Mouse (Mus musculus): ENCODE measurements around the gene Bcl2l11. TPM values are rescaled to one million over a fixed set of nuclear protein-coding genes. Genes with fewer than 3 reads are reported as not detected.

Bcl2l11 gene
- polyA plus RNA-seq, 1 experiment = 4.6 TPM

GRCm38 (mm10) chr2:128134474-128134873 is 8.6 kb downstream of the Bcl2l11 start:
- Histone ChIP-seq H3K4me1 (ENCODE audit: control insufficient read depth, insufficient read depth, low read length) (no peaks in the 10 kb centered on the region), H3K4me3 (ENCODE audit: insufficient read depth, low read length) (no peak overlapping the region), H3K27ac (ENCODE audit: insufficient read depth, low read length) (no peak overlapping the region)
- TF ChIP-seq POLR2A (IDR thresholded peaks at IDR 0.05; ENCODE audit: extremely low read depth, insufficient read depth, low read length) = no peak
- no peak for TF ChIP-seq CTCF (IDR thresholded peaks at IDR 0.05; ENCODE audit: extremely low read depth, insufficient read depth, low read length)

GRCm38 (mm10) chr2:128134948-128135347 is 9.1 kb downstream of the Bcl2l11 start:
- H3K27ac ChIP-seq (ENCODE audit: insufficient read depth, low read length) = no peak overlapping the region

GRCm38 (mm10) chr2:128136769-128137433 is 11.1 kb downstream of the Bcl2l11 start:
- Histone ChIP-seq H3K27ac (ENCODE audit: insufficient read depth, low read length) (no peak overlapping the region), H3K4me3 (ENCODE audit: insufficient read depth, low read length) (no peak overlapping the region), H3K4me1 (ENCODE audit: control insufficient read depth, insufficient read depth, low read length) (no peaks in the 10 kb centered on the region)
- TF ChIP-seq CTCF (IDR thresholded peaks at IDR 0.05; ENCODE audit: extremely low read depth, insufficient read depth, low read length) (no peak), POLR2A (IDR thresholded peaks at IDR 0.05; ENCODE audit: extremely low read depth, insufficient read depth, low read length) (no peak)

More at GRCm38 (mm10) chr2:128134948-128135347, 9.1 kb downstream of the Bcl2l11 start:
- TF ChIP-seq POLR2A (IDR thresholded peaks at IDR 0.05; ENCODE audit: extremely low read depth, insufficient read depth, low read length) (no peak), CTCF (IDR thresholded peaks at IDR 0.05; ENCODE audit: extremely low read depth, insufficient read depth, low read length) (no peak)
- H3K4me3 ChIP-seq (ENCODE audit: insufficient read depth, low read length) = no peak overlapping the region
- H3K4me1 ChIP-seq (ENCODE audit: control insufficient read depth, insufficient read depth, low read length) = no peaks in the 10 kb centered on the region

DNA sequence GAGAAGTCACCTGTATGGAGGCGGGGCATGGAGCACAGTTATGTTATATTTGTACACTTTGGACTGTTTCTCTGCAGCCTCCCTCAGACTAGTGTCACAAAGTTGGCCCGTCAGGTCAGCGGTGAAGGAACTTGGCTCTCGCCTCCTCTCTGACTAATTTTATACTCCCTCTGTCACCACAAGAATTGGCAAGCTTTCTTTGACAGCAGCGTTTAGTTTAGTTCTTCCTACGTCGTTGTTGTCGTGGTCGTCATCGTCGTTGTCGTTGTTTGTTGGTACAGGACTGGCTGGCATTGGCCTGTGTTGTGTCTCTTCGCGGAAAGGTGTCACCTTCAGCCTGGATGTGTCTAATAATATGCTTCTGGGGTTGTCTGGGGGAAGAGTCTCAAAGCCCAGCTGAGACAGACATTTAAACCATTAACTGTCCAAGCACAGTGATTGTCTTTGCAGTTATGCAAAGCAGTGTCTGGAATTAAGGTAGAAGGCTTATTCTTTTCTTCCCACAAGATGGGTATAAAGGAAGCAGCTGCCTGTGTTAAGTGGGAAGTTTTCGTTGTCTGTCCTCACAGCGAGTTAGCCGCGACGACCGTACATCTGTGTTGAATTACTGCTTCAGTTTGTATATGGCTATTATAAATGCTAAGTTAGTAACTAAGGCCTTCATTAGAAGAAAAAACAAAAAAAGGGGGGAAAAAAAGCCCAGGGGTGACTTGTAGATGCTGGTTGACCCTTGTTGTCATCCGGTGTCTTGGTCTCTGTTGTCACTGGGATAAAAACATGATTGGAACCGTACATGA is 11.8 kb downstream of the Bcl2l11 start:
- H3K27ac ChIP-seq (ENCODE audit: insufficient read depth, low read length) = no peak overlapping the region
- TF ChIP-seq CTCF (IDR thresholded peaks at IDR 0.05; ENCODE audit: extremely low read depth, insufficient read depth, low read length) (no peak), POLR2A (IDR thresholded peaks at IDR 0.05; ENCODE audit: extremely low read depth, insufficient read depth, low read length) (no peak)
- H3K4me1 ChIP-seq (ENCODE audit: control insufficient read depth, insufficient read depth, low read length) = no peaks in the 10 kb centered on the region
- H3K4me3 ChIP-seq (ENCODE audit: insufficient read depth, low read length) = no peak overlapping the region

DNA sequence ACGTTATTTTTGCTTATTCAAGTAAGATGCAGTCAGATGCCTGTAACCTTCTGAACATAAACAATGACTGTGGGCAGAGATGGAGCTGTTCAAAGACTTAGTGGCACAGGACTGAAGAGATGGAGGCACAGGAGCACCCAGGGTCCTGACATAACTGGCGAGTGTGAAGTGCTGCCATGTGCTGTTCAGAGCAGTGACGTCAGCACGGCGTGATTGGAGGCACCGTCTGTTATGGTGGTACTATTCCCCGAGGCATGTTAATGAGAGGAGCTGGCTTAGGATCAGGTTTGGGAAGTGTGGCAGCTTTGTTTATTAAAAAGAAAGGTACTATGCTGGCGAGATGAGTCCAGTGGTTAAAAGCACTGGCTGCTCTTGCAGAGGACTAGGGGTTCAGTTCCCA is 13.1 kb downstream of the Bcl2l11 start:
- TF ChIP-seq CTCF (IDR thresholded peaks at IDR 0.05; ENCODE audit: extremely low read depth, insufficient read depth, low read length) (no peak), POLR2A (IDR thresholded peaks at IDR 0.05; ENCODE audit: extremely low read depth, insufficient read depth, low read length) (no peak)
- Histone ChIP-seq H3K4me1 (ENCODE audit: control insufficient read depth, insufficient read depth, low read length) (no peaks in the 10 kb centered on the region), H3K27ac (ENCODE audit: insufficient read depth, low read length) (no peak overlapping the region), H3K4me3 (ENCODE audit: insufficient read depth, low read length) (no peak overlapping the region)

GRCm38 (mm10) chr2:128139781-128140180 is 13.9 kb downstream of the Bcl2l11 start:
- no peak overlapping the region for H3K4me3 ChIP-seq (ENCODE audit: insufficient read depth, low read length)
- H3K27ac ChIP-seq (ENCODE audit: insufficient read depth, low read length) = no peak overlapping the region

DNA sequence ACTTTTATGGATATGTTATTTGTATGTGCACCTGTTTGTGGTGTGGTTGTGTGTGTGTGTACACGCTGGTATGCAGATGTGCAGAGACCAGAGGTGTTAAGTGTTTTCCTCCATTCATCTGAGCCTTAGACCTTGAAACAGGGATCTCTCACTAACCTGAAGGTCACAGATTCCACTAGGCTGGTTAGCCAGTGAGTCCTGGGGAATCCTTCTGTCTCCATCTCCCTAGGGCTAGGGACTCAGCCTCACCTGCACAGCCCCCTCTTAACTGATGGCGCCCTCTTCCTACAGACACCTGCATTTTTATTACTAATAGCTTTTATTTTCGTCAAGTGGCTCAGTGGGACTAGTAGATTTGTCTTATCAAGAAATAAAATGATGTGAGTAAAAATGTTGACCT is 14.3 kb downstream of the Bcl2l11 start:
- H3K27ac ChIP-seq (ENCODE audit: insufficient read depth, low read length) = no peak overlapping the region
- H3K4me3 ChIP-seq (ENCODE audit: insufficient read depth, low read length) = no peak overlapping the region
- no peaks in the 10 kb centered on the region for H3K4me1 ChIP-seq (ENCODE audit: control insufficient read depth, insufficient read depth, low read length)
- TF ChIP-seq CTCF (IDR thresholded peaks at IDR 0.05; ENCODE audit: extremely low read depth, insufficient read depth, low read length) (no peak), POLR2A (IDR thresholded peaks at IDR 0.05; ENCODE audit: extremely low read depth, insufficient read depth, low read length) (no peak)

More at GRCm38 (mm10) chr2:128139781-128140180, 13.9 kb downstream of the Bcl2l11 start:
- H3K4me1 ChIP-seq (ENCODE audit: control insufficient read depth, insufficient read depth, low read length) = no peaks in the 10 kb centered on the region
- no peak for TF ChIP-seq POLR2A (IDR thresholded peaks at IDR 0.05; ENCODE audit: extremely low read depth, insufficient read depth, low read length)
- no peak for TF ChIP-seq CTCF (IDR thresholded peaks at IDR 0.05; ENCODE audit: extremely low read depth, insufficient read depth, low read length)

DNA sequence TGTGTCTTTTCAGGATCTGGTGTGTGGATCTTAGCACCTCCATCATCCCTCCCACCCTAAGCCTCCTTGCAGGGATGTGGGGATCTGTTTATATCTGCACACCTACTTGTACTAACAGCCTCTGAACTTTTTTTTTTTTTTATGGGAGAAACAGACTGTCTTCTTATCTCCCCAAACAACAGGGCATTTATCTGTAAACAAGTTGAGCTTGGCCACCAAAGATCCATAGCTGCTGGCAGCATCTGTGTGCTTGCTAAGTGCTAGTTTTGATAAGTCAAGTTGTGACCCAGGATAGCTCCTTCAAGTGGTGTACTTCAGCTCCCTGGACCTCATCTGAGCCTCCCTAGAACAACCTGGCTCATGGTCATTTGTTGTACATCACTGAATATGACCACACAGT is 18.2 kb downstream of the Bcl2l11 start:
- H3K4me1 ChIP-seq (ENCODE audit: control insufficient read depth, insufficient read depth, low read length) = no peaks in the 10 kb centered on the region
- no peak overlapping the region for H3K4me3 ChIP-seq (ENCODE audit: insufficient read depth, low read length)
- H3K27ac ChIP-seq (ENCODE audit: insufficient read depth, low read length) = no peak overlapping the region
- TF ChIP-seq CTCF (IDR thresholded peaks at IDR 0.05; ENCODE audit: extremely low read depth, insufficient read depth, low read length) = no peak
- no peak for TF ChIP-seq POLR2A (IDR thresholded peaks at IDR 0.05; ENCODE audit: extremely low read depth, insufficient read depth, low read length)

GRCm38 (mm10) chr2:128145433-128145832 is 19.6 kb downstream of the Bcl2l11 start:
- Histone ChIP-seq H3K27ac (ENCODE audit: insufficient read depth, low read length) (no peak overlapping the region), H3K4me1 (ENCODE audit: control insufficient read depth, insufficient read depth, low read length) (no peaks in the 10 kb centered on the region), H3K4me3 (ENCODE audit: insufficient read depth, low read length) (no peak overlapping the region)
- TF ChIP-seq CTCF (IDR thresholded peaks at IDR 0.05; ENCODE audit: extremely low read depth, insufficient read depth, low read length) (no peak), POLR2A (IDR thresholded peaks at IDR 0.05; ENCODE audit: extremely low read depth, insufficient read depth, low read length) (no peak)

DNA sequence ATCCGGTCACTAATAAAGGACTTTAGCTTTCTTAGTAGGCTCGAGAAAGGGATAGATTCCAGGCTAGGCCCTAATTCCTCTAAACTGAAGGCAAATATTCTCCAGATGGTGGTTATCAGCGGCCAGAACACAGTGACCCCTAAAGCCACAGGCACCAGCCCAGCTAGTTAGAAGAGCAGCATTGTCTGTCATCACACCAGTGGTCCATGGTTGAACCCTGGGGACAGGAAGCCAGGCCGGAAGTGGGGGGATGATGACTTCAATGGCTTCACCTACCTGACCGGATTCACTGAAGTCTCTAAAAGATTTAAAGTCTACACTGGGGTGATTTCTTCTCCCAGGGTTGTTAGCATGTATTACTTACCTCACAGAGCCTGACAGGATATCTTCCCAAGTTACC is 23.8 kb downstream of the Bcl2l11 start:
- no peaks in the 10 kb centered on the region for H3K4me1 ChIP-seq (ENCODE audit: control insufficient read depth, insufficient read depth, low read length)
- TF ChIP-seq CTCF (IDR thresholded peaks at IDR 0.05; ENCODE audit: extremely low read depth, insufficient read depth, low read length) = no peak
- TF ChIP-seq POLR2A (IDR thresholded peaks at IDR 0.05; ENCODE audit: extremely low read depth, insufficient read depth, low read length) = no peak
- H3K4me3 ChIP-seq (ENCODE audit: insufficient read depth, low read length) = no peak overlapping the region
- no peak overlapping the region for H3K27ac ChIP-seq (ENCODE audit: insufficient read depth, low read length)

Measured in cortical plate, adult 2 months (tissue).